Mouse (Mus musculus): Measurements from ENCODE around the gene Atf1. TPM values are rescaled to one million over a fixed set of nuclear protein-coding genes. Genes with fewer than 3 reads are reported as not detected.
A peak's percentile ranks its signal among the peaks of the same experiment; 100 is the strongest.
"Not testable (repeated sequence)": the region's sequence is repeated elsewhere in the genome, so short reads cannot be mapped to it uniquely, and the experiment has no call there.

Gene Atf1
- polyA plus RNA-seq, 1 experiment from 2014 or later, result 10.3 TPM

DNA sequence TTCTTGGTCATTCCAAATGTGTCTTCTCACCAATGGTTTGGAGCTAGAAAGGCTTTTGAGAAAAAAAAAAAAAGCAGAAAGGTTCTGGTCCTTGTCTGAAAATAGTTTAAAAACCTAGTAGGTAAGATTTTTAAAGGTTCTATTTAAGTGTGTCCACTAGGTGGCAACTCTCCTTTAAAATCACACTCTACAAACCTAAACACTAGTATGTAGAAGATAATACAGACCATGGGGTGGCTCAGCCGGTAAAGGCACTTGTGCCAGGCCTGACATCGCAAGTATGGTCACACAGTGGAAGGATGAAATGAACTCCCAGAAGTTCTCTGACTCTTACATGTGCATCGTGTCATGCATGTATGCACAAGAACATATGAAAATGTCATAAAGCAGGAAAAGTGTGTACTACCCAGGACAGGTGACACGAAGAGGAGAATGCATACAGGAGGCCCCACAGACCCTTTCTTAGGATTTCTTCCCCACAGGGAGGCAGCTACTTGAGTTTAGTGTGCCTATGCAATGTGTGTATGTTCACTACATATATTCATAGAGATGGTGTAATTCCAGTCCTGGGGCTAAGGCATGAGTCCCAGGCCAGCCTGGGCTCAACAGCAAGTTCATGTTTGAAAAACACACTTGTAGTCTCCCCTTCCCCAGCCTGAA is 35.8 kb downstream of the Atf1 start:
- ATAC-seq (no peak), DNase-seq (ENCODE audit: low spot score) (peak; percentile 67)
- Histone ChIP-seq H3K4me2 (ENCODE audit: low read length) (no peak overlapping the region), H3K36me3 (ENCODE audit: control insufficient read depth, insufficient read depth, low read length) (peaks cover 28% of the 10 kb centered on the region), H3K4me3 (ENCODE audit: low read depth, low read length) (no peak overlapping the region), H3K4me1 (ENCODE audit: control insufficient read depth, insufficient read depth, low read length) (no peaks in the 10 kb centered on the region), H3K9me3 (replicated peaks; ENCODE audit: control insufficient read depth, low read length) (no peaks in the 10 kb centered on the region), H3K9ac (ENCODE audit: low read length) (no peak overlapping the region), H3K27me3 (replicated peaks; ENCODE audit: control insufficient read depth, insufficient read depth, low read length) (no peaks in the 10 kb centered on the region), H3K27ac (ENCODE audit: low read depth, low read length) (no peak overlapping the region)
- WGBS, result 19% methylated on average over 4 of the region's 4 CpGs

DNA sequence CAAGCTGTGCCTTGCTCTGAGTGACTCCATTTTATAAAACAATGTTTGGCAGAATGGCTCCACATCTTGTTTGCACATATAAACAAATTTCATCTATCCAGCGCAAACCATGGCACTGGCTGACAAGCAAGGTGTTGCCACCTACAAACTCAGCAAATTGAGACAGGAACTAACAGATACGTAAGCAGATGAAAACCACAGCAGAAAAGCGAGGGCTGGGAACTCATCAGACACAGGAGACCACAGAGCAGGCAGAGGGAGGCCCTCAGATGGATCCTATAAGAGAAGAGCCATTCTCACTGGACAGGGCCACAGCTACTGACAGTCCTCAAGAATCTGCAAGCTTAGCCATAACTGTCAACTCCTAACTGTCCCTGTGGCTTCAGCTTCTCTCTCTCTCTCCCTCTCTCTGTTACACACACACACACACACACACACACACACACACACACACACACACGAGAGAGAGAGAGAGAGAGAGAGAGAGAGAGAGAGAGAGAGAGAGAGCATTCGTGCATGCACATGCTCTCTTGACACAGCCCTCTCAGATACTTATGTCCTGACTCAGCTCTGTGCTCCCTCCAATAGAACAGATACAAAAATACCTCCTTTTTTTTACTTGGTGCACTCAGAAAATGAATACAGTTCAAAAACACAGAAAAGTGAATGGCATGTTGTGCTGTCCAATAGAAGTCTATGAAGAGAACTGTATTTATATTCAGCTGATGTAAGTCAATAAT is 38.1 kb downstream of the Atf1 start:
- no peak overlapping the region for H3K27ac ChIP-seq (ENCODE audit: low read depth, low read length)
- 84% methylated on average over 4 of the region's 5 CpGs for WGBS
- H3K4me3 ChIP-seq (ENCODE audit: low read depth, low read length), result no peak overlapping the region
- DNase-seq (ENCODE audit: low spot score) (no peak), ATAC-seq (no peak)
- no peaks in the 10 kb centered on the region for H3K27me3 ChIP-seq (replicated peaks; ENCODE audit: control insufficient read depth, insufficient read depth, low read length)
- no peaks in the 10 kb centered on the region for H3K9me3 ChIP-seq (replicated peaks; ENCODE audit: control insufficient read depth, low read length)
- H3K4me1 ChIP-seq (ENCODE audit: control insufficient read depth, insufficient read depth, low read length), result no peaks in the 10 kb centered on the region
- no peak overlapping the region for H3K9ac ChIP-seq (ENCODE audit: low read length)
- no peak overlapping the region for H3K4me2 ChIP-seq (ENCODE audit: low read length)
- peaks cover 16% of the 10 kb centered on the region for H3K36me3 ChIP-seq (ENCODE audit: control insufficient read depth, insufficient read depth, low read length)

DNA sequence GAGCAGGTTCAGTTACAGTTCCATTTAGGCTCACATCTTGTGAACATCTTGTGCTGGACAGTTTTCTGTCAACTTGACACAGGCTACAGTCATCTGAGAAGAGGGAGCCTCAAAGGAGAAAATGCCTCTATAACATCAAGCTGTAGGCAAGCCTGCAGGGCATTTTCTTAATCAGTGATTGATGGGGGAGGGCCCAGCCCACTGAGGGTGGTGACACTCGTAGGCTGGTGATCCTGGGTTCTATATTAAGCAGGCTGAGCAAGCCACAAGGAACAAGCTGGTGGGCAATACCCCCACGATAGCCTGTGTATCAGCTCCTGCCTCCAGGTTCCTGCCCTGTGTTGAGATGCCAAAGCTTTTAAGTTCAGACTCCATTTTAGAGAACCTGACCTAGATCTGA is 41.3 kb downstream of the Atf1 start:
- no peak overlapping the region for H3K9ac ChIP-seq (ENCODE audit: low read length)
- H3K4me1 ChIP-seq (ENCODE audit: control insufficient read depth, insufficient read depth, low read length), result no peaks in the 10 kb centered on the region
- H3K27me3 ChIP-seq (replicated peaks; ENCODE audit: control insufficient read depth, insufficient read depth, low read length), result no peaks in the 10 kb centered on the region
- no peak for ATAC-seq
- no peak overlapping the region for H3K4me2 ChIP-seq (ENCODE audit: low read length)
- no peaks in the 10 kb centered on the region for H3K9me3 ChIP-seq (replicated peaks; ENCODE audit: control insufficient read depth, low read length)
- DNase-seq (ENCODE audit: low spot score), result no peak
- no peak overlapping the region for H3K27ac ChIP-seq (ENCODE audit: low read depth, low read length)
- no peaks in the 10 kb centered on the region for H3K36me3 ChIP-seq (ENCODE audit: control insufficient read depth, insufficient read depth, low read length)
- H3K4me3 ChIP-seq (ENCODE audit: low read depth, low read length), result no peak overlapping the region
- WGBS, result 87% methylated on average over 2 of the region's 2 CpGs

DNA sequence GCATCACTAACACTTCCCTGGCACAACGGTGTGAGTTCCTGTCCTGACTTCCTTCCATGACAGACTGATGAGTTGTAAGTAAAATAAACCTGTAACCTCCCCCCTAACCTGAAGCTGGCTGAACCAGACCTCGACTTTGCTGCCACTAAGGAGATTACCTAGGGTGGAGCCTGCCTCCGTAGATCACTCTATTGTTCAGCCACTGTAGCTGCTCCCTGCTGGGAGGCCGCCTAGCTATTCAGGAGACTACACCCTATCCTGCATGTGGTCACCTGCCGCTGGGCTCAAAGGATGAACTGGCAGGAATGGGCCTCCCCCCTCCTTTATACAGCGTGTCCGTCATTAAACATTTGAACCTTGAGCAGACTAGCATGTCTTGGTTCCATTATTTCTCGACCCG is 42.2 kb downstream of the Atf1 start:
- no peak overlapping the region for H3K9ac ChIP-seq (ENCODE audit: low read length)
- 14% methylated on average over 9 of the region's 9 CpGs for WGBS
- DNase-seq (ENCODE audit: low spot score), result no peak
- ATAC-seq, result no peak
- H3K4me1 ChIP-seq (ENCODE audit: control insufficient read depth, insufficient read depth, low read length), result no peaks in the 10 kb centered on the region
- no peak overlapping the region for H3K27ac ChIP-seq (ENCODE audit: low read depth, low read length)
- H3K9me3 ChIP-seq (replicated peaks; ENCODE audit: control insufficient read depth, low read length), result no peaks in the 10 kb centered on the region
- no peaks in the 10 kb centered on the region for H3K27me3 ChIP-seq (replicated peaks; ENCODE audit: control insufficient read depth, insufficient read depth, low read length)
- no peaks in the 10 kb centered on the region for H3K36me3 ChIP-seq (ENCODE audit: control insufficient read depth, insufficient read depth, low read length)
- H3K4me2 ChIP-seq (ENCODE audit: low read length), result no peak overlapping the region
- no peak overlapping the region for H3K4me3 ChIP-seq (ENCODE audit: low read depth, low read length)

DNA sequence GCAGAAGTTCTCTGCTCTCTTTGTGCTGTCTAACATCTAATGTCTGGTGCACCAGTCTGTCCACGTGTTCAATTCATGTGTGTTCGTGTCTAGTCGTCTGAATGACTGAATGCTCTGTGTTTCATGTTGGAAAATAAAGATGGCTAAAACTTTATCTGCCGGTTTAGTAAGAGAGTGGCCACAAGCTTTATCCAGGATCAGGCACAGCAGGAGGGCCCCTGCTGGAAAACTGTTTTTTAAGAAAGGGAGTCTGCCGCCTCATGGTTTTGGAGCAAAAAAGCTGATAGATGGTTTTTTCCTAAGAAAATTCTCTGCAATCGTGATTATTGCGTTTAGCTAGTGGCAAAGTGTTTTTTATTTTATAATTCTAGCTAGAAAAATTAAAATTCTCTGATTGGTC is 43.0 kb downstream of the Atf1 start:
- H3K4me1 ChIP-seq (ENCODE audit: control insufficient read depth, insufficient read depth, low read length); H3K27ac ChIP-seq (ENCODE audit: low read depth, low read length); H3K9me3 ChIP-seq (replicated peaks; ENCODE audit: control insufficient read depth, low read length); H3K27me3 ChIP-seq (replicated peaks; ENCODE audit: control insufficient read depth, insufficient read depth, low read length); H3K4me3 ChIP-seq (ENCODE audit: low read depth, low read length); ATAC-seq; DNase-seq (ENCODE audit: low spot score); H3K36me3 ChIP-seq (ENCODE audit: control insufficient read depth, insufficient read depth, low read length); H3K4me2 ChIP-seq (ENCODE audit: low read length); H3K9ac ChIP-seq (ENCODE audit: low read length): not testable (repeated sequence)
- 21% methylated on average over 7 of the region's 7 CpGs for WGBS

DNA sequence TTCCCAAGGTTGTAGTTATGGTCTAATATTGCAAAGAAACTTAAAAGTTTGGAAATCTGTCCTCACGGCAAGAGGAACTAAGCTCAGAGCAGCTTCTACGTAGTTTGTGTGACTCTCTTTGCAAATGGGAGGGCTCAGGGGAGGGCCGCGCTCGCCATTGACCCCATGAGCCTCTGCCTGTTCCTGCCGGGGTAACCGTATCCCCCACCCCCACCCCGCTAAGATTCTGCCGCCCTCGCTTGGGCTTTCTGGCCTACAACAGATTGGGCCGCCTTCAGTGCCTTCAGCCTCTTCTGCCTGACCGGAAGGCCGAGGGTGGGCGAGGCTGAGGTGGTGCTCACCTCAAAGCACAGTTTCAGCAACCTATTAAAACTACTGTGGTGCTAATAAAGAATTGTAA is 43.8 kb downstream of the Atf1 start:
- ATAC-seq, result no peak
- H3K9me3 ChIP-seq (replicated peaks; ENCODE audit: control insufficient read depth, low read length), result no peaks in the 10 kb centered on the region
- H3K4me2 ChIP-seq (ENCODE audit: low read length), result no peak overlapping the region
- no peaks in the 10 kb centered on the region for H3K36me3 ChIP-seq (ENCODE audit: control insufficient read depth, insufficient read depth, low read length)
- no peak overlapping the region for H3K4me3 ChIP-seq (ENCODE audit: low read depth, low read length)
- WGBS, result 64% methylated on average over 14 of the region's 14 CpGs
- H3K27ac ChIP-seq (ENCODE audit: low read depth, low read length), result no peak overlapping the region
- no peaks in the 10 kb centered on the region for H3K4me1 ChIP-seq (ENCODE audit: control insufficient read depth, insufficient read depth, low read length)
- no peak overlapping the region for H3K9ac ChIP-seq (ENCODE audit: low read length)
- H3K27me3 ChIP-seq (replicated peaks; ENCODE audit: control insufficient read depth, insufficient read depth, low read length), result no peaks in the 10 kb centered on the region
- DNase-seq (ENCODE audit: low spot score), result no peak

DNA sequence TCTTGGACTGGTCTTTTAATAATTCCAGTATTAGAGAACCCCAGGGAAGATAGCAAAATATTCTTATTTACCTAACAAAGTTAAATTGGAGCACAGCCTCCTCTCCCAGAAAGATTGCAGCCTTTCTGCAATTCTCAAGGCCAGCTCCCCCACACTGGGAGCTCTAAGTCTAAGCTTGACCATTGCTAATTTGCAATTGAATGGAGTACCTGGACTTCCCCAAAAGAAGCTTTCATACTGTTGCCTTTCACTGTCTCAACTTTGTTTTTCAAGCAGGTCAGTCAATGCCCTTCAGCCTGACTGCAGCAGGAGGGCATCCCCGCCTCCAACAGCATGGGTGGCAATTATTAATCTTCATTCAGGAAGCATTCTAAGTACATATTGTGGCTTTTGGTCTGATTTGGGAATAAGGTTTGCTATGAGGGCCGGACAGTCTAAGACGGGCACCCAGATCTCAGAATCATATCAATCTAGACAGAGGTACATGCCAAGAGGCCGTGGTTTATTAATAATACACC is 46.2 kb downstream of the Atf1 start:
- H3K9me3 ChIP-seq (replicated peaks; ENCODE audit: control insufficient read depth, low read length); H3K27ac ChIP-seq (ENCODE audit: low read depth, low read length); ATAC-seq; H3K4me1 ChIP-seq (ENCODE audit: control insufficient read depth, insufficient read depth, low read length); H3K4me2 ChIP-seq (ENCODE audit: low read length); H3K36me3 ChIP-seq (ENCODE audit: control insufficient read depth, insufficient read depth, low read length); H3K9ac ChIP-seq (ENCODE audit: low read length); H3K27me3 ChIP-seq (replicated peaks; ENCODE audit: control insufficient read depth, insufficient read depth, low read length); H3K4me3 ChIP-seq (ENCODE audit: low read depth, low read length); DNase-seq (ENCODE audit: low spot score): not testable (repeated sequence)
- 87% methylated on average over 4 of the region's 4 CpGs for WGBS

DNA sequence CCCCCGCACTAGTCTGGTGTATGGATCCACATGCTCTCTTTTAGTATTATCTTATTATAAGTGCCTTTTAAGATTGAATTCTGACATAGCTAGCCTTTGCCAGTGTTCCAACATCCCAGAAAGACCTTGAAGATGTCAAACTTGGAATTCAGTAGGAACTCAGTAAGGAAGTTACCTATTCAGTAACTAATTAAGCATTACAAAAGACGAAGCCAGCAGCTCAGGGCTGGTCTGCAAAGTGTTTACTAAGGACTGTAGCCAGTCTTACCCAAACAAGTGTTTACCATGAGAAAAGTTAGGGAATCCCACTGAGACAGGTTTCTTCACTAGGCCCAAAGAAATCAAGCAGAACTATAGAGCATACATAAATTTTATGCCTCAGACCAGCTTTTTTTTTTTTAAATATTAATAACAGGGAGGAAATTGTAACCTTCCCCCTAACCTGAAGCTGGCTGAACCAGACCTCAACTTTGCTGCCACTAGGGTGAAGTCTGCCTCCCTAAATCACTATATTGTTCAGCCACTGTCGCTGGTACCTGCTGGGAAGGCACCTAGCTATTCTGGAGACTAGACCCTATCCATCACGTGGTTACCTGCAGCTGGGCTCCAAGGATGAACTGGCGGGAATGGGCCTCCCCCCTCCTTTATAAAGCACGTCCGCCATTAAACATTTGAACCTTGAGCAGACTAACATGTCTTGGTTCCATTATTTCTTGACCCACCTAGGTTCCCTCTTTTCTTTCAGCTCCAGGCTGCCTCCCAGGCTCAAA is 47.4 kb downstream of the Atf1 start:
- no peaks in the 10 kb centered on the region for H3K4me1 ChIP-seq (ENCODE audit: control insufficient read depth, insufficient read depth, low read length)
- WGBS, result 89% methylated on average over 7 of the region's 7 CpGs
- no peak overlapping the region for H3K4me3 ChIP-seq (ENCODE audit: low read depth, low read length)
- H3K27ac ChIP-seq (ENCODE audit: low read depth, low read length), result no peak overlapping the region
- DNase-seq (ENCODE audit: low spot score), result no peak
- no peaks in the 10 kb centered on the region for H3K9me3 ChIP-seq (replicated peaks; ENCODE audit: control insufficient read depth, low read length)
- H3K36me3 ChIP-seq (ENCODE audit: control insufficient read depth, insufficient read depth, low read length), result no peaks in the 10 kb centered on the region
- no peak overlapping the region for H3K4me2 ChIP-seq (ENCODE audit: low read length)
- no peaks in the 10 kb centered on the region for H3K27me3 ChIP-seq (replicated peaks; ENCODE audit: control insufficient read depth, insufficient read depth, low read length)
- no peak overlapping the region for H3K9ac ChIP-seq (ENCODE audit: low read length)
- ATAC-seq, result no peak
